25 mouse cellular contexts compared by ENCODE assay signal in the genomic region with DNA sequence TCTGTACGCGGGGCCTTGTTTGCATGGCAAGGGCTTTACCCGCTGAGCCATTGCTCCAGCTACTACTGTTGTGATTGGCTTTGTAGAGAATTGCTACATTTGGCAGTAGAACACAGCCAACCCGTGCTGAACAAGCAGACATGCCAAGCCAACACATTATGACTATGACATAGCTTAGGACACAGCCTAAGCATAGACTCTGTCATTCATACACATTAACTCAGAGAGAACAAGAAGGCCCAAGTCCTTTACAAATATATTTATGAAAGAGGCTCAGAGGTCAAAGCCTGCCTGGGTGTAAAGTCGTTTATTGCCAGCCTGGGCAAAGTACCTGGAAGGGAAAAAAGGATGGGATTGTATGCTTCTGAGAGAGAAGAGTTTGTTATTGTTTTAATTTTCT. TPM values are rescaled to one million over a fixed set of nuclear protein-coding genes. Genes with fewer than 3 reads are reported as not detected.
DNase-seq lines count a peak whose midpoint lies in the region; ATAC-seq and TF ChIP-seq lines count a peak whose summit lies in the region.
"Had no signal": no experiment of that assay in that cellular context is flagged by ENCODE, and none has a peak within 500 bp of the region (broad histone marks: within the 10 kb centered on the region; RNA-seq: fewer than 3 reads in every experiment).

No protein-coding gene starts in this region.

- DNase-seq in kidney, adult 2 months, result peak; percentile 71
- DNase-seq in kidney, postnatal 4 days, result no peak
- DNase-seq in kidney, postnatal 36 days, result peak; percentile 49 to 51
- peak; percentile 34 for DNase-seq in adipocyte (ENCODE audit: low spot score)
- DNase-seq in thymus, adult 2 months, result no peak
- DNase-seq: adrenal gland, postnatal 10 days; cerebellum, adult 8-10 months; cerebellum, postnatal 25 days; gastrocnemius, postnatal 25 days; heart, adult 11 months; midbrain, embryonic 14.5 days; right cerebral cortex, postnatal 25 days; spleen, adult 18-20 months; thymus, postnatal 25 days had no signal

- peaks cover 4% of the 10 kb centered on the region; the same call in 1 of the 2 replicates for H3K4me1 ChIP-seq in kidney, adult 2 months (ENCODE audit: control insufficient read depth, insufficient read depth, low read length)
- no peaks in the 10 kb centered on the region for H3K4me1 ChIP-seq in kidney, embryonic 16.5 days (ENCODE audit: insufficient read depth, low read length)
- 0 out of 2 replicates have a peak, but pooled peaks cover 3% of the 10 kb centered on the region for H3K4me1 ChIP-seq in intestine, postnatal 0 days (replicated peaks; ENCODE audit: control insufficient read depth, insufficient read depth, low read length)
- H3K4me1 ChIP-seq in thymus, adult 2 months (replicated peaks; ENCODE audit: control insufficient read depth, insufficient read depth, low read length), result no peaks in the 10 kb centered on the region
- H3K4me1 ChIP-seq: heart, embryonic 10.5 days; heart, embryonic 15.5 days; limb, embryonic 13.5 days; neural tube, embryonic 15.5 days had no signal

- TF ChIP-seq POLR2A in kidney, adult 2 months (IDR thresholded peaks at IDR 0.05; ENCODE audit: low read depth, low read length), result no peak
- no peak for TF ChIP-seq POLR2A in thymus, adult 2 months (IDR thresholded peaks at IDR 0.05; ENCODE audit: control insufficient read depth, extremely low read depth, insufficient read depth, low read length, poor library complexity)

- peak overlapping the region; percentile 81 for H3K27ac ChIP-seq in kidney, adult 2 months (ENCODE audit: insufficient read depth, low read depth, low read length)
- no peak overlapping the region for H3K27ac ChIP-seq in kidney, embryonic 16.5 days (ENCODE audit: low read length)
- peak overlapping the region; percentile 81 for H3K27ac ChIP-seq in intestine, postnatal 0 days (ENCODE audit: low read depth, low read length)
- no peak overlapping the region for H3K27ac ChIP-seq in thymus, adult 2 months (ENCODE audit: control insufficient read depth, insufficient read depth, low read length)
- H3K27ac ChIP-seq: heart, embryonic 10.5 days; heart, embryonic 15.5 days; limb, embryonic 13.5 days; liver, embryonic 15.5 days; macrophage; neural tube, embryonic 15.5 days had no signal

- no peaks in the 10 kb centered on the region for H3K9me3 ChIP-seq in kidney, embryonic 16.5 days (ENCODE audit: low read length)
- H3K9me3 ChIP-seq in intestine, postnatal 0 days (ENCODE audit: control insufficient read depth), result no peaks in the 10 kb centered on the region
- H3K9me3 ChIP-seq: G1E; heart, embryonic 10.5 days; heart, embryonic 15.5 days; limb, embryonic 13.5 days; liver, embryonic 15.5 days; neural tube, embryonic 15.5 days had no signal

- no peak for ATAC-seq in kidney, embryonic 16.5 days (ENCODE audit: low FRiP score, low TSS enrichment)
- ATAC-seq in intestine, postnatal 0 days, result peak; percentile 96
- ATAC-seq: forebrain, embryonic 14.5 days; hindbrain, embryonic 16.5 days had no signal

- no peak overlapping the region for H3K4me3 ChIP-seq in kidney, adult 2 months (ENCODE audit: insufficient read depth, low read depth, low read length)
- no peak overlapping the region for H3K4me3 ChIP-seq in kidney, embryonic 16.5 days (ENCODE audit: low read length)
- no peak overlapping the region for H3K4me3 ChIP-seq in intestine, postnatal 0 days (ENCODE audit: low read depth, low read length)
- no peak overlapping the region for H3K4me3 ChIP-seq in thymus, adult 2 months (ENCODE audit: control insufficient read depth, insufficient read depth, low read length)
- H3K4me3 ChIP-seq: heart, embryonic 10.5 days; heart, embryonic 15.5 days; limb, embryonic 13.5 days; liver, embryonic 15.5 days; neural tube, embryonic 15.5 days had no signal

- TF ChIP-seq CTCF in kidney, adult 2 months (conservative IDR thresholded peaks at IDR 0.05; ENCODE audit: insufficient read depth, insufficient read length, low read depth, low read length), result no peak
- no peak for TF ChIP-seq CTCF in intestine, postnatal 0 days (IDR thresholded peaks at IDR 0.05; ENCODE audit: low read depth)
- no peak for TF ChIP-seq CTCF in thymus, adult 2 months (IDR thresholded peaks at IDR 0.05; ENCODE audit: borderline replicate concordance, control insufficient read depth, extremely low read depth, insufficient read depth, low read length, poor library complexity)

- WGBS in kidney, adult 2 months, result 65% methylated on average over 5 of the region's 5 CpGs
- 90% methylated on average over 5 of the region's 5 CpGs for WGBS in kidney, embryonic 16.5 days
- 56% methylated on average over 5 of the region's 5 CpGs for WGBS in intestine, postnatal 0 days
- WGBS in thymus, adult 2 months, result 99% methylated on average over 5 of the region's 5 CpGs

- H3K9ac ChIP-seq in kidney, embryonic 16.5 days (replicated peaks; ENCODE audit: low read length), result no peak overlapping the region
- H3K9ac ChIP-seq in intestine, postnatal 0 days (ENCODE audit: low read depth, low read length), result no peak overlapping the region
- H3K9ac ChIP-seq: heart, embryonic 15.5 days; limb, embryonic 13.5 days; liver, embryonic 15.5 days; neural tube, embryonic 15.5 days had no signal

- H3K4me2 ChIP-seq in kidney, embryonic 16.5 days (replicated peaks; ENCODE audit: low read depth, low read length), result no peak overlapping the region
- H3K4me2 ChIP-seq in intestine, postnatal 0 days (replicated peaks; ENCODE audit: low read depth), result no peak overlapping the region
- H3K4me2 ChIP-seq: heart, embryonic 15.5 days; limb, embryonic 13.5 days; liver, embryonic 15.5 days; neural tube, embryonic 15.5 days had no signal

- peaks cover 9% of the 10 kb centered on the region for H3K36me3 ChIP-seq in kidney, adult 2 months (ENCODE audit: control insufficient read depth, insufficient read depth, low read length)
- H3K36me3 ChIP-seq in kidney, embryonic 16.5 days (ENCODE audit: insufficient read depth, low read length), result peaks cover 69% of the 10 kb centered on the region
- peaks cover 64% of the 10 kb centered on the region for H3K36me3 ChIP-seq in intestine, postnatal 0 days (ENCODE audit: control insufficient read depth, insufficient read depth)
- peaks cover 56% of the 10 kb centered on the region for H3K36me3 ChIP-seq in thymus, adult 2 months (ENCODE audit: control insufficient read depth, insufficient read depth, low read length)

- no peaks in the 10 kb centered on the region for H3K27me3 ChIP-seq in kidney, adult 2 months (replicated peaks; ENCODE audit: control insufficient read depth, insufficient read depth, low read length)
- no peaks in the 10 kb centered on the region for H3K27me3 ChIP-seq in kidney, embryonic 16.5 days (ENCODE audit: insufficient read depth, low read length)
- H3K27me3 ChIP-seq in intestine, postnatal 0 days (replicated peaks; ENCODE audit: control insufficient read depth, insufficient read depth, low read length), result no peaks in the 10 kb centered on the region
- H3K27me3 ChIP-seq in thymus, adult 2 months (ENCODE audit: control insufficient read depth, insufficient read depth, low read length), result no peaks in the 10 kb centered on the region
- H3K27me3 ChIP-seq: heart, embryonic 15.5 days; limb, embryonic 13.5 days; liver, embryonic 15.5 days; neural tube, embryonic 15.5 days had no signal

RNA-seq across cellular contexts. Expression of gene Phyh, which starts 16.5 kb away (rescaled TPM):
- 322 and 403 TPM in 2 replicates for polyA plus RNA-seq in kidney, adult 2 months (2012; rRNA removed)
- polyA plus RNA-seq in kidney, embryonic 16.5 days (2015; fragmentation: Nextera tagmentation; extraction: Ambion mirVana), result 69.7 and 71.7 TPM in 2 replicates
- polyA plus RNA-seq in intestine, postnatal 0 days (2015; fragmentation: Nextera tagmentation; extraction: Ambion mirVana), result 210 and 230 TPM in 2 replicates
- 25.6 and 39.1 TPM in 2 replicates for polyA plus RNA-seq in thymus, adult 2 months (2012; rRNA removed)

RNA-seq across cellular contexts. Expression of gene Sephs1, which starts 21.0 kb away (rescaled TPM):
- polyA plus RNA-seq in kidney, adult 2 months (2012; rRNA removed), result 21.7 and 23.9 TPM in 2 replicates
- polyA plus RNA-seq in kidney, embryonic 16.5 days (2015; fragmentation: Nextera tagmentation; extraction: Ambion mirVana), result 81.0 and 82.4 TPM in 2 replicates
- 23.9 and 24.1 TPM in 2 replicates for polyA plus RNA-seq in intestine, postnatal 0 days (2015; fragmentation: Nextera tagmentation; extraction: Ambion mirVana)
- 34.4 and 38.0 TPM in 2 replicates for polyA plus RNA-seq in thymus, adult 2 months (2012; rRNA removed)

Comparison
In these comparisons a context has a peak if more than half of its experiments do, and no peak if none do; other contexts are left out.
1. DNase-seq: peak in kidney, adult 2 months (single experiment), kidney, postnatal 36 days (2 of 2) and adipocyte (single experiment); none in kidney, postnatal 4 days (0 of 2) and thymus, adult 2 months (single experiment).
2. H3K27ac ChIP-seq: peak in kidney, adult 2 months (single experiment) and intestine, postnatal 0 days (single experiment); none in kidney, embryonic 16.5 days (single experiment) and thymus, adult 2 months (single experiment).